In genomic region chr4:117234166-117234741, GRCm38 (mm10) we compare ENCODE assay signal across 20 mouse cellular contexts. TPM values are rescaled to one million over a fixed set of nuclear protein-coding genes. Genes with fewer than 3 reads are reported as not detected.
A peak's percentile ranks its signal among the peaks of the same experiment; 100 is the strongest.
DNase-seq lines count a peak whose midpoint lies in the region; ATAC-seq lines count a peak whose summit lies in the region.
"Had no signal": no experiment of that assay in that cellular context is flagged by ENCODE, and none has a peak within 500 bp of the region (broad histone marks: within the 10 kb centered on the region; RNA-seq: fewer than 3 reads in every experiment).

No protein-coding gene starts in this region.

- H3K27me3 ChIP-seq in hindbrain, embryonic 16.5 days (replicated peaks; ENCODE audit: control insufficient read depth, insufficient read depth, low read length): no peaks in the 10 kb centered on the region
- H3K27me3 ChIP-seq in hindbrain, embryonic 13.5 days: no peaks in the 10 kb centered on the region
- 0 out of 2 replicates have a peak, but pooled peaks cover 3% of the 10 kb centered on the region for H3K27me3 ChIP-seq in neural tube, embryonic 13.5 days
- H3K27me3 ChIP-seq in neural tube, embryonic 14.5 days (ENCODE audit: control insufficient read depth, insufficient read depth, low read length): no peaks in the 10 kb centered on the region
- H3K27me3 ChIP-seq in kidney, embryonic 14.5 days (ENCODE audit: control insufficient read depth, insufficient read depth, low read length): no peaks in the 10 kb centered on the region
- H3K27me3 ChIP-seq: embryonic facial prominence, embryonic 12.5 days; forebrain, embryonic 13.5 days had no signal

- WGBS in hindbrain, embryonic 16.5 days: 74% methylated on average over 7 of the region's 7 CpGs
- WGBS in hindbrain, embryonic 13.5 days: 69% methylated on average over 7 of the region's 7 CpGs
- 20% methylated on average over 7 of the region's 7 CpGs for WGBS in neural tube, embryonic 13.5 days
- WGBS in neural tube, embryonic 14.5 days: 12% methylated on average over 7 of the region's 7 CpGs
- WGBS in kidney, embryonic 14.5 days: 24% methylated on average over 7 of the region's 7 CpGs

- H3K9me3 ChIP-seq in hindbrain, embryonic 16.5 days (ENCODE audit: control insufficient read depth, low read length): no peaks in the 10 kb centered on the region
- no peaks in the 10 kb centered on the region for H3K9me3 ChIP-seq in hindbrain, embryonic 13.5 days
- H3K9me3 ChIP-seq in neural tube, embryonic 13.5 days: no peaks in the 10 kb centered on the region
- H3K9me3 ChIP-seq in neural tube, embryonic 14.5 days (ENCODE audit: control insufficient read depth, low read length): no peaks in the 10 kb centered on the region
- H3K9me3 ChIP-seq in kidney, embryonic 14.5 days (ENCODE audit: control insufficient read depth, low read length): no peaks in the 10 kb centered on the region
- H3K9me3 ChIP-seq: embryonic facial prominence, embryonic 10.5 days; embryonic facial prominence, embryonic 12.5 days; forebrain, embryonic 13.5 days had no signal

- no peaks in the 10 kb centered on the region for H3K4me1 ChIP-seq in hindbrain, embryonic 16.5 days (ENCODE audit: control insufficient read depth, insufficient read depth, low read depth, low read length)
- H3K4me1 ChIP-seq in hindbrain, embryonic 13.5 days (replicated peaks): no peaks in the 10 kb centered on the region
- peaks cover 10% of the 10 kb centered on the region; the same call in 1 of the 2 replicates for H3K4me1 ChIP-seq in neural tube, embryonic 13.5 days (replicated peaks)
- H3K4me1 ChIP-seq in neural tube, embryonic 14.5 days (ENCODE audit: control insufficient read depth, insufficient read depth, low read length): no peaks in the 10 kb centered on the region; the same call in 1 of the 2 replicates
- no peaks in the 10 kb centered on the region for H3K4me1 ChIP-seq in kidney, embryonic 14.5 days (ENCODE audit: control insufficient read depth, insufficient read depth, low read length)
- H3K4me1 ChIP-seq: forebrain, embryonic 13.5 days had no signal

- H3K4me3 ChIP-seq in hindbrain, embryonic 16.5 days (ENCODE audit: low read length): no peak overlapping the region
- H3K4me3 ChIP-seq in hindbrain, embryonic 13.5 days: no peak overlapping the region
- H3K4me3 ChIP-seq in neural tube, embryonic 13.5 days: no peak overlapping the region
- no peak overlapping the region for H3K4me3 ChIP-seq in neural tube, embryonic 14.5 days (ENCODE audit: low read depth, low read length)
- no peak overlapping the region for H3K4me3 ChIP-seq in kidney, embryonic 14.5 days (ENCODE audit: low read length)
- H3K4me3 ChIP-seq: embryonic facial prominence, embryonic 10.5 days; embryonic facial prominence, embryonic 12.5 days; forebrain, embryonic 13.5 days had no signal

- H3K27ac ChIP-seq in hindbrain, embryonic 16.5 days (ENCODE audit: low read depth, low read length): no peak overlapping the region
- no peak overlapping the region for H3K27ac ChIP-seq in hindbrain, embryonic 13.5 days
- no peak overlapping the region for H3K27ac ChIP-seq in neural tube, embryonic 13.5 days (replicated peaks)
- no peak overlapping the region; the same call in 1 of the 2 replicates for H3K27ac ChIP-seq in neural tube, embryonic 14.5 days (ENCODE audit: low read depth, low read length)
- no peak overlapping the region for H3K27ac ChIP-seq in kidney, embryonic 14.5 days (ENCODE audit: low read depth, low read length)
- H3K27ac ChIP-seq: embryonic facial prominence, embryonic 10.5 days; embryonic facial prominence, embryonic 12.5 days; forebrain, embryonic 13.5 days had no signal

- no peaks in the 10 kb centered on the region for H3K36me3 ChIP-seq in hindbrain, embryonic 16.5 days (ENCODE audit: control insufficient read depth, insufficient read depth, low read length)
- H3K36me3 ChIP-seq in hindbrain, embryonic 13.5 days: no peaks in the 10 kb centered on the region
- H3K36me3 ChIP-seq in neural tube, embryonic 13.5 days: no peaks in the 10 kb centered on the region
- H3K36me3 ChIP-seq in neural tube, embryonic 14.5 days (ENCODE audit: control insufficient read depth, insufficient read depth, low read length): no peaks in the 10 kb centered on the region
- no peaks in the 10 kb centered on the region for H3K36me3 ChIP-seq in kidney, embryonic 14.5 days (ENCODE audit: control insufficient read depth, insufficient read depth, low read length)
- H3K36me3 ChIP-seq: embryonic facial prominence, embryonic 10.5 days; embryonic facial prominence, embryonic 12.5 days had no signal

- H3K9ac ChIP-seq in hindbrain, embryonic 16.5 days (ENCODE audit: low read depth, low read length): no peak overlapping the region
- H3K9ac ChIP-seq in hindbrain, embryonic 13.5 days: no peak overlapping the region
- no peak overlapping the region for H3K9ac ChIP-seq in neural tube, embryonic 13.5 days
- no peak overlapping the region for H3K9ac ChIP-seq in neural tube, embryonic 14.5 days (replicated peaks; ENCODE audit: low read depth, low read length)
- H3K9ac ChIP-seq in kidney, embryonic 14.5 days (ENCODE audit: low read depth, low read length): no peak overlapping the region
- H3K9ac ChIP-seq: embryonic facial prominence, embryonic 12.5 days; forebrain, embryonic 13.5 days had no signal

- DNase-seq in neural tube, embryonic 10.5 days (ENCODE audit: extremely low spot score, low spot score): no peak
- no peak for DNase-seq in thymus, postnatal 36 days
- DNase-seq: adrenal gland, adult 2 months; adrenal gland, postnatal 10 days; adrenal gland, postnatal 25 days; cerebellum, adult 11-12 months; cerebellum, adult 2 months; cerebellum, adult 9-10 months; cerebellum, postnatal 10 days; cerebellum, postnatal 25 days had no signal

- H3K4me2 ChIP-seq in hindbrain, embryonic 16.5 days (ENCODE audit: low read length): no peak overlapping the region
- H3K4me2 ChIP-seq in hindbrain, embryonic 13.5 days: no peak overlapping the region
- no peak overlapping the region for H3K4me2 ChIP-seq in neural tube, embryonic 13.5 days
- no peak overlapping the region for H3K4me2 ChIP-seq in neural tube, embryonic 14.5 days (ENCODE audit: low read depth, low read length)
- no peak overlapping the region for H3K4me2 ChIP-seq in kidney, embryonic 14.5 days (replicated peaks; ENCODE audit: low read depth, low read length)
- H3K4me2 ChIP-seq: embryonic facial prominence, embryonic 12.5 days; forebrain, embryonic 13.5 days had no signal

- peak; percentile 42; the same call in 1 of the 2 replicates for ATAC-seq in hindbrain, embryonic 16.5 days
- ATAC-seq in hindbrain, embryonic 13.5 days (ENCODE audit: low FRiP score): no peak
- peak; percentile 53; the same call in 1 of the 2 replicates for ATAC-seq in neural tube, embryonic 13.5 days (ENCODE audit: low read depth)
- peak; percentile 56; the same call in 1 of the 2 replicates for ATAC-seq in neural tube, embryonic 14.5 days (ENCODE audit: low read depth)
- ATAC-seq in kidney, embryonic 14.5 days (ENCODE audit: low FRiP score, low TSS enrichment): no peak
- ATAC-seq: forebrain, embryonic 13.5 days; forebrain, embryonic 16.5 days had no signal

RNA-seq across cellular contexts. Expression of gene Tmem53, which starts 17.5 kb away (rescaled TPM):
- 10.3 and 11.4 TPM in 2 replicates for polyA plus RNA-seq in hindbrain, embryonic 16.5 days (2015; fragmentation: Nextera tagmentation; extraction: Ambion mirVana)
- polyA plus RNA-seq in hindbrain, embryonic 13.5 days (2015; fragmentation: Nextera tagmentation; extraction: Ambion mirVana): 8.5 and 10.9 TPM in 2 replicates
- 5.9 and 6.5 TPM in 2 replicates for polyA plus RNA-seq in neural tube, embryonic 13.5 days (2015; fragmentation: Nextera tagmentation; extraction: Ambion mirVana)
- 6.4 and 7.3 TPM in 2 replicates for polyA plus RNA-seq in neural tube, embryonic 14.5 days (2014; fragmentation: Nextera tagmentation; extraction: Ambion mirVana)
- polyA plus RNA-seq in kidney, embryonic 14.5 days (2014; fragmentation: Nextera tagmentation; extraction: Ambion mirVana): 10.1 and 13.8 TPM in 2 replicates

RNA-seq across cellular contexts. Expression of gene Armh1, which starts 17.7 kb away (rescaled TPM):
- 2.3 and 2.9 TPM in 2 replicates for polyA plus RNA-seq in hindbrain, embryonic 16.5 days (2015; fragmentation: Nextera tagmentation; extraction: Ambion mirVana)
- 0.97 and 1.1 TPM in 2 replicates for polyA plus RNA-seq in hindbrain, embryonic 13.5 days (2015; fragmentation: Nextera tagmentation; extraction: Ambion mirVana)
- 0.28 and 0.66 TPM in 2 replicates for polyA plus RNA-seq in neural tube, embryonic 13.5 days (2015; fragmentation: Nextera tagmentation; extraction: Ambion mirVana)
- 0.46 and 0.86 TPM in 2 replicates for polyA plus RNA-seq in neural tube, embryonic 14.5 days (2014; fragmentation: Nextera tagmentation; extraction: Ambion mirVana)
- polyA plus RNA-seq in kidney, embryonic 14.5 days (2014; fragmentation: Nextera tagmentation; extraction: Ambion mirVana): 0.15 and 0.54 TPM in 2 replicates
- polyA plus RNA-seq: C2C12 had no signal

RNA-seq across cellular contexts. Expression of gene Kif2c, which starts 51.8 kb away (rescaled TPM):
- polyA plus RNA-seq in hindbrain, embryonic 16.5 days (2015; fragmentation: Nextera tagmentation; extraction: Ambion mirVana): 10.1 and 14.0 TPM in 2 replicates
- 14.6 and 16.5 TPM in 2 replicates for polyA plus RNA-seq in hindbrain, embryonic 13.5 days (2015; fragmentation: Nextera tagmentation; extraction: Ambion mirVana)
- polyA plus RNA-seq in neural tube, embryonic 13.5 days (2015; fragmentation: Nextera tagmentation; extraction: Ambion mirVana): 11.8 and 16.1 TPM in 2 replicates
- polyA plus RNA-seq in neural tube, embryonic 14.5 days (2014; fragmentation: Nextera tagmentation; extraction: Ambion mirVana): 3.5 and 6.0 TPM in 2 replicates
- polyA plus RNA-seq in kidney, embryonic 14.5 days (2014; fragmentation: Nextera tagmentation; extraction: Ambion mirVana): 63.8 and 74.6 TPM in 2 replicates

Comparison
In these comparisons a context has a peak if more than half of its experiments do, and no peak if none do; other contexts are left out.
1. ATAC-seq: peak in hindbrain, embryonic 16.5 days (single experiment), neural tube, embryonic 13.5 days (single experiment) and neural tube, embryonic 14.5 days (single experiment); none in hindbrain, embryonic 13.5 days (single experiment) and kidney, embryonic 14.5 days (single experiment).